Mouse (Mus musculus): ENCODE data around the gene Prss43. TPM values are rescaled to one million over a fixed set of nuclear protein-coding genes. Genes with fewer than 3 reads are reported as not detected.

Prss43 gene
- not detected in 2 replicates for polyA plus RNA-seq (2015; fragmentation: Nextera tagmentation; extraction: Ambion mirVana)

DNA sequence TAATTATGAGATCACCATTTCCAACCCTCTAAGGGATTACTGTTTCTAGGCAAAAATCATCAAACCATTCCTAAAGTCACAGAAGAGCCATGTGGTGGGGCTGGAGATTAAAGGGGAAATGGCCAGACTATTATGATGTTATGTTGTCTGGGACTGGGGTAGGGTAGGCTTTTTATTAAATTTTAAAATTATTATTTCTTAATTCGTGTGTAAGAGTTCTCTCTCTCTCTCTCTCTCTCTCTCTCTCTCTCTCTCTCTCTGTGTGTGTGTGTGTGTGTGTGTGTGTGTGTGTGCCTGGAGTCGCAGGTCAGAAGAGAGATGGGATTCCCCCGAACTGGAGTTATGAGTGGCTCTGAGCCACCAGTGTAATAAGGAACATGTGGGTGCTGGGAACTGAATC is at the start of gene Prss43:
Gene Prss43, plus strand, starts transcription at position 301 of the 400 bp plus-strand sequence.
- Histone ChIP-seq H3K36me3 (no peaks in the 10 kb centered on the region), H3K4me2 (no peak within 1 kb of the TSS), H3K9me3 (replicated peaks) (no peaks in the 10 kb centered on the region), H3K4me3 (replicated peaks) (no peak within 1 kb of the TSS), H3K27me3 (replicated peaks) (no peaks in the 10 kb centered on the region), H3K9ac (replicated peaks) (no peak within 1 kb of the TSS), H3K27ac (replicated peaks) (no peak within 1 kb of the TSS), H3K4me1 (no peaks in the 10 kb centered on the region)
- 80% methylated on average over 3 of the region's 3 CpGs for WGBS
- no peak for ATAC-seq (ENCODE audit: low FRiP score)

DNA sequence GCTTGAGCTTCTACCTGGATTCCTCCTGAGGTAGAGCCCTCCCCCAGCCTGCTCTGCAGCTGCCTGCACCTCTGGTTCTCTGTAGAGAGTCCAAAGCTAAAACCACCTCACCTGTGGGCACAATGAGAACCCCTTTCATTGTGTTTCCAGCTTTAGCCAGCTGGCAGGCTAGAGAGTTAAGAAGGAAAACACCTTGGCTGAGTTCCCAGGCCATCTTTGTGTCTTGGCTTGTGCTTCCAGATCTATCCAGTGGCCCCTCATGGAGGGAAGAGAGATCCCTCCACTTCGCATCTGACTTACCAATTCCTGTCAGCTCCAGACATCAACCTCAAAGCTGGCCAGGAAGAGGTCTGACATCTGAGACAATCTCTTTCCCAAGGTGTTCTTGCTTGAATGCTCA is 48.4 kb upstream of the Prss43 start:
- H3K9me3 ChIP-seq (replicated peaks), result no peaks in the 10 kb centered on the region
- no peak for ATAC-seq (ENCODE audit: low FRiP score)
- H3K4me3 ChIP-seq (replicated peaks), result no peak overlapping the region
- WGBS, result 77% methylated on average over 1 of the region's 1 CpGs
- no peak overlapping the region for H3K4me2 ChIP-seq
- H3K27me3 ChIP-seq (replicated peaks), result peaks cover 3% of the 10 kb centered on the region; the same call in 1 of the 2 replicates
- H3K4me1 ChIP-seq, result peaks cover 16% of the 10 kb centered on the region
- H3K36me3 ChIP-seq, result no peaks in the 10 kb centered on the region
- H3K27ac ChIP-seq (replicated peaks), result no peak overlapping the region
- H3K9ac ChIP-seq (replicated peaks), result no peak overlapping the region

DNA sequence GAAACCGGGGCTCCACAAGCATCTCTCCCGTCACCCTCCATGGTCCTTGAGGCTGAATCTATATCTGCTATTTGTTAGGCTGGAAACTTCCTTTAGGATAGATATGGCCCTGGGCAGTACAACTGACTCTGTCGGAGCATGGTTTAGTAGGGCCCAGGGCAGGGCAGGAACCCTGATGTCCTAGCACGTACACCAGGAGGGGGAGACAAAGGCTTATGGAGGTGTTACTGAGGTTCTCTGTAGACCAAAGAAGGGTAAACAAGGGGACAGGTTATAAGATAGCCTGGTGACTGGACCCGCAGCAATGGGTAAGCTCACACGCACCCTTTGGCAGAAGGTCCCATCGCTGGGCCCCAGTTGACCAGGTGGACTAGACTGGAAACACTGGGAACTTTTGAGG is 47.9 kb upstream of the Prss43 start:
- H3K36me3 ChIP-seq, result no peaks in the 10 kb centered on the region
- no peak overlapping the region for H3K9ac ChIP-seq (replicated peaks)
- no peak overlapping the region for H3K27ac ChIP-seq (replicated peaks)
- H3K4me2 ChIP-seq, result no peak overlapping the region
- H3K27me3 ChIP-seq (replicated peaks), result peaks cover 3% of the 10 kb centered on the region; the same call in 1 of the 2 replicates
- ATAC-seq (ENCODE audit: low FRiP score), result no peak
- no peak overlapping the region for H3K4me3 ChIP-seq (replicated peaks)
- H3K9me3 ChIP-seq (replicated peaks), result no peaks in the 10 kb centered on the region
- WGBS, result 89% methylated on average over 7 of the region's 7 CpGs
- peaks cover 16% of the 10 kb centered on the region for H3K4me1 ChIP-seq

DNA sequence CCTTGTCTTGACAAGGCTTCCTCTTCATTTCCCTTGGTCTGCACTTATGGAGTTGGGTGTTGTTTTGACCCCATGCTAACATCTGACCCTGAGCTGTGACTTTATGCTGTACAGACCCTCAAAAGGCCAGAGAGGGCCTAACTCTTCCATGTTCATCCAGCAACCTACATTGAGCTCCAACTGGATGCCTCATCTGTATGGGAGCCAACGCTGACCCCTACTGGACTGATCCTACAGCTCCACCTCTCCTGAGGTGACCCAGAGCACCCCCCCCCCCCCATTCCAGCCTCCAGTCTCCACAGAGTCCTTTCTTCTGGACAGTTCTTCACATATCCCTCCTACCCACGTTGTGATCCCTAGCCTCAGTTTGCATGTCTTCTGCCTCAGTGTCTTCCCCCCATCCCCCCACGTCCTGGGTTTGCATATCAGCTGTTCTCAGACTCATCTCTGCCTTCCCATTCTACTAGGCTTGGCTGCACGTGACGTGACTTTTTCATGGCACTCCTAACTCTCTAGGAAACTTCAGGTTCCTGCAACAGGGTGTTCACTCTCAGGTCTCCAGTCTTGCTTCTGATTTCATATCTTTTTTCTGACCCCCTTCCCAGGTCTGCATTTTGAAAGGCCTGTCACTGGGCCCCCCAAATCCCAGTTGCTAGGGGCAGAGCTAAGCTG is 47.1 kb upstream of the Prss43 start:
- no peak overlapping the region for H3K4me3 ChIP-seq (replicated peaks)

DNA sequence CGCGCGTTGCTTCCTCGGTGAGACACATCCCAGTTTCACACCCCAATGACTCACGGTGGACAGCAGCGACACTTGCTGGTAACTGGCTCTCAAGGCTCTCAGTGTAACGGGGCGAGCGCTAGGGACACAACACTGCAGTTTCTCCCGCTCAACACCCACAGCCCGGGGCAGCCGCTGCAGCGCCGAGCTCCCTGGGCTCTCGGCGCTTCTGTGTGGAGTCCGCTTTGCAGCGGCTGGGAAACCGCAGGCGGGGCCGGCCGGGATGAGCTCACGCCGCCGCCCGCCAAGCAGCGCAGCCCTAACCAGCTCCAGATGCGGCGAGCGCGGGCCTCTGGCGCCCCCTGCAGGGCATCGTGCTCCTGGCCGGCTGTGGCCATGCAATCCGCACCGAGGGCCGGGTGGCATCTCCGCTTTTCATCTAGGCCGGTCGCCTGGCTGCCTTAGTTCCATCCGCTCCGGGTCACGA is 45.2 kb upstream of the Prss43 start:
- Histone ChIP-seq H3K4me1 (peaks cover 16% of the 10 kb centered on the region), H3K9me3 (replicated peaks) (no peaks in the 10 kb centered on the region), H3K4me3 (replicated peaks) (peak overlapping the region; percentile 55), H3K27ac (replicated peaks) (peak overlapping the region; percentile 87), H3K36me3 (no peaks in the 10 kb centered on the region), H3K9ac (replicated peaks) (peak overlapping the region; percentile 79), H3K27me3 (replicated peaks) (peaks cover 3% of the 10 kb centered on the region; the same call in 1 of the 2 replicates), H3K4me2 (peak overlapping the region; percentile 82)
- ATAC-seq (ENCODE audit: low FRiP score), result peak; percentile 97
- under 1% methylated on average over 43 of the region's 43 CpGs for WGBS

More for the DNA sequence above, 47.1 kb upstream of the Prss43 start:
- no peak for ATAC-seq (ENCODE audit: low FRiP score)
- Histone ChIP-seq H3K9ac (replicated peaks) (no peak overlapping the region), H3K27ac (replicated peaks) (no peak overlapping the region), H3K4me2 (no peak overlapping the region), H3K4me1 (peaks cover 16% of the 10 kb centered on the region), H3K36me3 (no peaks in the 10 kb centered on the region), H3K9me3 (replicated peaks) (no peaks in the 10 kb centered on the region), H3K27me3 (replicated peaks) (peaks cover 3% of the 10 kb centered on the region; the same call in 1 of the 2 replicates)
- WGBS, result 65% methylated on average over 5 of the region's 5 CpGs

DNA sequence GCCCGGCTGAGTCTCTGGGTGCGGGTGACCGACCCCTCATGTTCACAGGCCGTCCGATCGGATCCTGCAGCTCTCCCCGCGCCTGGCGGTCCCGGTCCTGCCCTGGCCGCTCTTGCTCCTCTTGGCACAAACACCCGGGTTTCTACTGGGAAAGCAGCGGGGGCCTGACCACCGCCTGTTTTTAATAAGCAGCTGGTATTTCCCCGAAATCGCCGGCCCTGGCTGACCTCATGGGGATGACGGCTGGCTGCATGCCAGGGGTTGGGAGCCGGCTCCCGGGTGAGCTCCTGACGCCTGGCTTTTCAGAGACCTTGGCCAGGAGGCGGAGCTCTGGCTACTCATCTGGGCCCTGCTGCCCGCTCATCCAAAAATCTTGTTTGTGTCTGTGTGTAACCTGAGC is 44.8 kb upstream of the Prss43 start:
- H3K36me3 ChIP-seq, result no peaks in the 10 kb centered on the region
- peak overlapping the region; percentile 82 for H3K4me2 ChIP-seq
- H3K9ac ChIP-seq (replicated peaks), result peak overlapping the region; percentile 79
- H3K4me3 ChIP-seq (replicated peaks), result peak overlapping the region; percentile 55
- H3K27ac ChIP-seq (replicated peaks), result peak overlapping the region; percentile 87
- ATAC-seq (ENCODE audit: low FRiP score), result peak; percentile 73
- WGBS, result under 1% methylated on average over 23 of the region's 23 CpGs
- H3K27me3 ChIP-seq (replicated peaks), result peaks cover 3% of the 10 kb centered on the region; the same call in 1 of the 2 replicates
- H3K4me1 ChIP-seq, result peaks cover 16% of the 10 kb centered on the region
- no peaks in the 10 kb centered on the region for H3K9me3 ChIP-seq (replicated peaks)

DNA sequence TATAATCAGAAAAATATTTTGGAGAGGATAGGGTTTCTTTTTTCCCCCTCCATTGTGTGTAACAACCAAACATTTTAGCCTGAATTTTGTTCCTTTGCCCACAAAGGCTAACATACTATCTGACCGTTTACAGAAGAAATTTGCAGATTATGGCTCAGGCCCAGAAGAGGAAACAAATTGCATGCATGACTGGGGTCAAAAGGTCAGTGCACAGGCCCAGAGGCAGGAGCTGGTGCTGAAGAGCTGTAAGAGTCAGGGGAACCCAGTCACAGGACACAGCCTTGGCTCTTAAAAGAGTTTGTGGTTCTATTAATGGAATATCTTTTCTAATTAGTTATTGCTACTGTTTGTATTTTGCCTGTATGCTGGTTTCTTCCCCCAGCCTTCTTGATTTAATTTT is 42.9 kb upstream of the Prss43 start:
- ATAC-seq (ENCODE audit: low FRiP score), result no peak
- no peaks in the 10 kb centered on the region for H3K36me3 ChIP-seq
- WGBS, result 41% methylated on average over 1 of the region's 1 CpGs

DNA sequence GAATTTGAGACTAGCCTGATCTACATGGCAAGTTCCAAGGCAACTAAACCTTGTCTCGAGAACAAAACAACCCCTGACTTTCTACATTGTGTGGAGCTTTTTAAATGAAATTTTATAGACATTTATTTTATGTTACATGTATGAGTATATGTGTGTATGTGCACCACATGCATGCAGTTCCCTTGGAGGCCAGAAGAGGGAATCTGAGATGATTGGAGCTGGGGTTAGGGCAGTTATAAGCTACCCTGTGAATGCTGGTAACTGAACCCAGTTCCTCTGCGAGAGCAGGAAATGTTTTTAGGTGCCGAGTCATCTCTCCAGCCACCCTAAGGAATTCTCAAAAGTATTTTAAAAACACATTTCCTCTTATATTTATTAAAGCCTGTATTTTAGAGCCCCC is 38.3 kb upstream of the Prss43 start:
- H3K4me2 ChIP-seq, result no peak overlapping the region
- 92% methylated on average over 3 of the region's 3 CpGs for WGBS

More for the DNA sequence above, 42.9 kb upstream of the Prss43 start:
- peaks cover 3% of the 10 kb centered on the region; the same call in 1 of the 2 replicates for H3K27me3 ChIP-seq (replicated peaks)
- no peak overlapping the region for H3K4me2 ChIP-seq
- no peaks in the 10 kb centered on the region for H3K9me3 ChIP-seq (replicated peaks)
- peaks cover 16% of the 10 kb centered on the region for H3K4me1 ChIP-seq
- H3K4me3 ChIP-seq (replicated peaks), result no peak overlapping the region
- H3K9ac ChIP-seq (replicated peaks), result no peak overlapping the region
- no peak overlapping the region for H3K27ac ChIP-seq (replicated peaks)

DNA sequence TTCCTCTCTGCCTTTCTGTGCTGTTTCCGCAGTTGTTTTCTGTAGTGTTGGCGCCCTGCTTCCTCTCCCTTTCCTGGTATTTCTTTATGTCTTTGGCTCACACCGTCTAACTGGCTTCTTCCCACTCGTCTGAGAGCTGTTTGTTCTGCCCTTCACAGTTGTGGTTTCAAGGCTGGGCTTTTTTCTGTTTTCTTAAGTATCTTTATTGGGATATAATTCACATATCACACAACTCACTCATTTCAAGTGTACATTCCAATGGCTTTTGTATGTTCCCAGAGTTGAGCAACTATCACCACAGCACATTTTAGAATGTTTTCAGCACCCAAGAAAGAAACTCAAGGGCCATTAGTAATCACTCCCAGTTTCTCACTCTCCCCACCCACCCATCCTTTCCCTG is 36.0 kb upstream of the Prss43 start:
- ATAC-seq (ENCODE audit: low FRiP score), result no peak
- H3K4me3 ChIP-seq (replicated peaks), result no peak overlapping the region
- no peaks in the 10 kb centered on the region for H3K36me3 ChIP-seq
- no peak overlapping the region for H3K9ac ChIP-seq (replicated peaks)
- H3K4me1 ChIP-seq, result no peaks in the 10 kb centered on the region
- H3K27me3 ChIP-seq (replicated peaks), result no peaks in the 10 kb centered on the region
- H3K4me2 ChIP-seq, result no peak overlapping the region
- 76% methylated on average over 4 of the region's 4 CpGs for WGBS
- H3K9me3 ChIP-seq (replicated peaks), result no peaks in the 10 kb centered on the region
- H3K27ac ChIP-seq (replicated peaks), result no peak overlapping the region

More for the DNA sequence above, 38.3 kb upstream of the Prss43 start:
- H3K9ac ChIP-seq (replicated peaks), result no peak overlapping the region
- H3K4me3 ChIP-seq (replicated peaks), result no peak overlapping the region
- ATAC-seq (ENCODE audit: low FRiP score), result no peak
- H3K9me3 ChIP-seq (replicated peaks), result no peaks in the 10 kb centered on the region
- no peak overlapping the region for H3K27ac ChIP-seq (replicated peaks)
- H3K36me3 ChIP-seq, result no peaks in the 10 kb centered on the region
- H3K27me3 ChIP-seq (replicated peaks), result no peaks in the 10 kb centered on the region
- no peaks in the 10 kb centered on the region for H3K4me1 ChIP-seq

DNA sequence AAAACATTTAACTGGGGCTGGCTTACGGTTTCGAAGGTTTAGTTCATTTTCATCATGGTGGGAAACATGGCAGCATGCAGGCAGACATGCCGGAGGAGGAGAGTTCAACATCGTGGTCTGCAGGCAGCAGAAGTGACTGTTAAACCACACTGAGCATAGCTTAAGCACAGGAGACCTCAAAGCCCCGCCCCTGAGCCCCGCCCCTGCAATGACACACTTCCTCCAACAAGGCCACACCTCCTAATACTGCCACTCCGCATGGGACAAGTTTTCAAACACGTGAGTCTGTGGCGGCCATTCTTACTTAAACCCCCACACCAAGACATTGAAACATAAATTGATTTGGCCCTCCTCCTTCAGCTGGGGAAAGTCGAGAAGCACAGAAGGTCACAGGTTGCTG is 29.5 kb upstream of the Prss43 start:
- Histone ChIP-seq H3K4me3 (replicated peaks) (no peak overlapping the region), H3K9me3 (replicated peaks) (no peaks in the 10 kb centered on the region), H3K9ac (replicated peaks) (no peak overlapping the region), H3K36me3 (no peaks in the 10 kb centered on the region), H3K27me3 (replicated peaks) (no peaks in the 10 kb centered on the region), H3K4me2 (no peak overlapping the region), H3K27ac (replicated peaks) (no peak overlapping the region), H3K4me1 (no peaks in the 10 kb centered on the region)
- no peak for ATAC-seq (ENCODE audit: low FRiP score)
- WGBS, result 83% methylated on average over 10 of the region's 10 CpGs

DNA sequence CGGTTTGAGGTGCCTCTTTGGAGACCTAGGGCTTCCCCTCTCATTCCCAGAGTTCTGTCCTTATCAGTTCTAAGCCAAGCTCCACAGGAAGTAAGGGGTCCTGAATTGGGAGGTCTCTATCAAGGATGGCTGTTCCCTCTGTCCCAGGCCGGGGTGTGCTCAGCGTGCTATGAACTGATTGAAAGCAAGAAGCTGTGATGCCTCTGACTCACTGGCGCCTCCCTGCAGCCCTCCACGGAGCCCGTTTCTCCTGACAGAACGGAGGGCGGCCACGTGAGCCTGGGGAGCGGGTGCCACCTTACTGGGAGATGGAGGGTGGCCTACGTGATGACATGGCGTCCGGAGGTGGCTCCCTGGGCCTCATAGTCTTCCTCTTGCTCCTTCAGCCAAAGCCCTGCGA is 28.6 kb upstream of the Prss43 start, which contains the start of gene Prss42:
Gene Prss42, plus strand, starts transcription at position 301 of the 400 bp plus-strand sequence.
- H3K4me1 ChIP-seq, result no peaks in the 10 kb centered on the region
- WGBS, result 93% methylated on average over 14 of the region's 14 CpGs
- no peak for ATAC-seq (ENCODE audit: low FRiP score)

DNA sequence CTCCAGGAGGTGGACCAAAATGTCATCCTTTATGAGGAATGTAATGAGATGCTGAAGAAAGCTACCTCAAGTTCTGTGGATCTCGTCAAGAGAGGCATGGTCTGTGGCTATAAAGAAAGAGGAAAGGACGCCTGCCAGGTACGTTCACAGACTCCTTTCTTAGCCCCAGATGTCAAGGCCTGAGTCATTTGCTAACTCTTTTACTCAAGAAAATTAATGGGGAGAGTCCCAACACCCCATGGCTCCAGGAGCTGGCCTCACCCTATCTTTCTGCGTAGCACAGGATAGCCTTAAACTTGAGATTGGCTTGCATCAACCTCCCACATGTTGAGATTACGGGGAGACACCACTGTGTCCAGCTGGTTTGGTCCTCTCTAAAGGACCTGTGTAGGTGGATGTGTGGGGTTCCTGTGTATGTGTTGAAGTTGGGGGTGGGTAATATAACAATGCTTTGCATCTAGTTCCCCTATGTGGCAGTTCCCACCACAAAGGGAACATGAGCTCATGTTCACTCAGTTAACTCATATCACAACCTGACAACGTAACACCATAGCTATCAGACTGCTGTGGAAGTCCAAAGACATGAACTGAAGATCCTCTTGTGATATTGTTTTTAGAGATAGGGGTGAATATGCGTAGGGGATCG is 25.5 kb upstream of the Prss43 start:
- ATAC-seq (ENCODE audit: low FRiP score), result no peak
- Histone ChIP-seq H3K4me2 (no peak overlapping the region), H3K9me3 (replicated peaks) (no peaks in the 10 kb centered on the region), H3K4me1 (no peaks in the 10 kb centered on the region), H3K36me3 (no peaks in the 10 kb centered on the region), H3K27me3 (replicated peaks) (no peaks in the 10 kb centered on the region), H3K4me3 (replicated peaks) (no peak overlapping the region), H3K9ac (replicated peaks) (no peak overlapping the region), H3K27ac (replicated peaks) (no peak overlapping the region)
- WGBS, result 93% methylated on average over 8 of the region's 8 CpGs

More for the DNA sequence above, 28.6 kb upstream of the Prss43 start, which contains the start of gene Prss42:
- no peaks in the 10 kb centered on the region for H3K36me3 ChIP-seq
- H3K27me3 ChIP-seq (replicated peaks), result no peaks in the 10 kb centered on the region
- H3K9me3 ChIP-seq (replicated peaks), result no peaks in the 10 kb centered on the region
- no peak within 1 kb of the TSS for H3K9ac ChIP-seq (replicated peaks)
- no peak within 1 kb of the TSS for H3K27ac ChIP-seq (replicated peaks)
- no peak within 1 kb of the TSS for H3K4me3 ChIP-seq (replicated peaks)
- no peak within 1 kb of the TSS for H3K4me2 ChIP-seq

Data from neural tube, embryonic 15.5 days (tissue).